Mouse (Mus musculus) c-Kit-negative CD71-positive TER-119-positive erythroid progenitor cells, embryonic 14.5 days (primary cell): ENCODE measurements around the gene Trmt5.

Experiments used
- DNase-seq: peaks from one replicate; pipeline ENCODE4 v3.0.0-alpha.2; 2013; ENCODE audit warnings: low read depth, low spot score

The Trmt5 gene

GRCm38 (mm10) chr12:73269933-73270332, 16.6 kb downstream of the Trmt5 start:
- no peak for DNase-seq

GRCm38 (mm10) chr12:73269531-73269930, 17.0 kb downstream of the Trmt5 start:
- no peak for DNase-seq

GRCm38 (mm10) chr12:73268497-73268896, 18.0 kb downstream of the Trmt5 start:
- DNase-seq: no peak

- no peak for DNase-seq
Observed at GRCm38 (mm10) chr12:73266597-73266996, 19.9 kb downstream of the Trmt5 start.

- no peak for DNase-seq
Observed at GRCm38 (mm10) chr12:73265381-73265978, 21.0 kb downstream of the Trmt5 start.

GRCm38 (mm10) chr12:73260339-73260738, 26.2 kb downstream of the Trmt5 start:
- no peak for DNase-seq

- DNase-seq: no peak
Observed at GRCm38 (mm10) chr12:73259269-73259668, 27.2 kb downstream of the Trmt5 start.

- DNase-seq: no peak
Observed at GRCm38 (mm10) chr12:73255006-73255405, 31.5 kb downstream of the Trmt5 start.

GRCm38 (mm10) chr12:73245687-73246086, 40.8 kb downstream of the Trmt5 start:
- DNase-seq: no peak

GRCm38 (mm10) chr12:73241960-73242359, 44.5 kb downstream of the Trmt5 start:
- no peak for DNase-seq

- DNase-seq: no peak
Observed at GRCm38 (mm10) chr12:73232586-73232985, 53.9 kb downstream of the Trmt5 start.

- no peak for DNase-seq
Observed at GRCm38 (mm10) chr12:73231552-73231951, 55.0 kb downstream of the Trmt5 start.

GRCm38 (mm10) chr12:73230196-73230595, 56.3 kb downstream of the Trmt5 start:
- no peak for DNase-seq
